ENCODE assay signal across 12 mouse cellular contexts in genomic region chr4:155064474-155064873, GRCm38 (mm10). TPM values are rescaled to one million over a fixed set of nuclear protein-coding genes. Genes with fewer than 3 reads are reported as not detected.
A peak's percentile ranks its signal among the peaks of the same experiment; 100 is the strongest.
DNase-seq lines count a peak whose midpoint lies in the region; ATAC-seq and TF ChIP-seq lines count a peak whose summit lies in the region.
"Had no signal": no experiment of that assay in that cellular context is flagged by ENCODE, and none has a peak within 500 bp of the region (broad histone marks: within the 10 kb centered on the region; RNA-seq: fewer than 3 reads in every experiment).

No protein-coding gene starts in this region.

- peaks cover 14% of the 10 kb centered on the region; the same call in 1 of the 2 replicates for H3K4me1 ChIP-seq in kidney, embryonic 14.5 days (ENCODE audit: control insufficient read depth, insufficient read depth, low read length)
- peaks cover 9% of the 10 kb centered on the region for H3K4me1 ChIP-seq in midbrain, postnatal 0 days (ENCODE audit: insufficient read depth, low read length)
- peaks cover 15% of the 10 kb centered on the region for H3K4me1 ChIP-seq in midbrain, embryonic 11.5 days (ENCODE audit: control insufficient read depth, insufficient read depth, low read length)
- H3K4me1 ChIP-seq in intestine, embryonic 14.5 days (replicated peaks; ENCODE audit: control insufficient read depth, insufficient read depth, low read length) = peaks cover 11% of the 10 kb centered on the region
- peaks cover 4% of the 10 kb centered on the region; the same call in 1 of the 2 replicates for H3K4me1 ChIP-seq in stomach, postnatal 0 days (replicated peaks; ENCODE audit: control insufficient read depth, insufficient read depth)

- H3K27ac ChIP-seq in kidney, embryonic 14.5 days (ENCODE audit: low read depth, low read length) = peak overlapping the region; percentile 79
- H3K27ac ChIP-seq in midbrain, postnatal 0 days (ENCODE audit: low read depth, low read length) = no peak overlapping the region
- H3K27ac ChIP-seq in midbrain, embryonic 11.5 days (ENCODE audit: low read depth, low read length) = no peak overlapping the region
- peak overlapping the region; percentile 84 for H3K27ac ChIP-seq in intestine, embryonic 14.5 days (ENCODE audit: low read depth)
- peak overlapping the region; percentile 88 for H3K27ac ChIP-seq in stomach, postnatal 0 days (replicated peaks)
- H3K27ac ChIP-seq: gastrocnemius, adult 2 months; midbrain, embryonic 15.5 days had no signal

- H3K4me3 ChIP-seq in kidney, embryonic 14.5 days (ENCODE audit: low read length) = no peak overlapping the region
- H3K4me3 ChIP-seq in midbrain, postnatal 0 days (ENCODE audit: low read depth, low read length) = no peak overlapping the region
- no peak overlapping the region for H3K4me3 ChIP-seq in midbrain, embryonic 11.5 days (ENCODE audit: low read depth, low read length)
- H3K4me3 ChIP-seq in intestine, embryonic 14.5 days (ENCODE audit: low read depth, low read length) = no peak overlapping the region
- H3K4me3 ChIP-seq in stomach, postnatal 0 days (ENCODE audit: low read depth, low read length) = no peak overlapping the region
- H3K4me3 ChIP-seq: gastrocnemius, adult 2 months; midbrain, embryonic 15.5 days had no signal

- DNase-seq in kidney, adult 18-20 months = no peak
- DNase-seq in midbrain, postnatal 0 days (ENCODE audit: low spot score) = no peak
- no peak for DNase-seq in midbrain, embryonic 11.5 days (ENCODE audit: low spot score, missing footprints)
- DNase-seq in intestine, embryonic 14.5 days (ENCODE audit: low spot score) = peak; percentile 69
- DNase-seq in stomach, postnatal 0 days (ENCODE audit: low spot score) = peak; percentile 77
- no peak for DNase-seq in adrenal gland, postnatal 10 days
- DNase-seq in urinary bladder, postnatal 14 days (ENCODE audit: low spot score) = no peak
- DNase-seq: gastrocnemius, adult 2 months; thymus, adult 18-20 months had no signal

- H3K27me3 ChIP-seq in kidney, embryonic 14.5 days (ENCODE audit: control insufficient read depth, insufficient read depth, low read length) = no peaks in the 10 kb centered on the region
- H3K27me3 ChIP-seq in midbrain, postnatal 0 days (ENCODE audit: insufficient read depth, low read length) = no peaks in the 10 kb centered on the region
- no peaks in the 10 kb centered on the region for H3K27me3 ChIP-seq in midbrain, embryonic 11.5 days (ENCODE audit: control insufficient read depth, insufficient read depth, low read length)
- H3K27me3 ChIP-seq in intestine, embryonic 14.5 days (replicated peaks; ENCODE audit: control insufficient read depth, insufficient read depth, low read length) = no peaks in the 10 kb centered on the region
- no peaks in the 10 kb centered on the region for H3K27me3 ChIP-seq in stomach, postnatal 0 days (ENCODE audit: control insufficient read depth, insufficient read depth, low read length)
- H3K27me3 ChIP-seq: midbrain, embryonic 15.5 days had no signal

- TF ChIP-seq CTCF in midbrain, postnatal 0 days (IDR thresholded peaks at IDR 0.05) = peak; percentile 42
- TF ChIP-seq CTCF in stomach, postnatal 0 days (IDR thresholded peaks at IDR 0.05; ENCODE audit: low read depth) = peak; percentile 59

- no peak for TF ChIP-seq EP300 in stomach, postnatal 0 days (optimal IDR thresholded peaks at IDR 0.05)

- no peak overlapping the region; the same call in 1 of the 2 replicates for H3K4me2 ChIP-seq in kidney, embryonic 14.5 days (replicated peaks; ENCODE audit: low read depth, low read length)
- no peak overlapping the region for H3K4me2 ChIP-seq in midbrain, postnatal 0 days (ENCODE audit: low read depth, low read length, poor library complexity, severe bottlenecking)
- no peak overlapping the region for H3K4me2 ChIP-seq in midbrain, embryonic 11.5 days
- H3K4me2 ChIP-seq in intestine, embryonic 14.5 days (ENCODE audit: low read length) = peak overlapping the region; percentile 32; the same call in 1 of the 2 replicates
- peak overlapping the region; percentile 34 for H3K4me2 ChIP-seq in stomach, postnatal 0 days (replicated peaks; ENCODE audit: low read depth)
- H3K4me2 ChIP-seq: midbrain, embryonic 15.5 days had no signal

- no peaks in the 10 kb centered on the region for H3K9me3 ChIP-seq in kidney, embryonic 14.5 days (ENCODE audit: control insufficient read depth, low read length)
- H3K9me3 ChIP-seq in midbrain, postnatal 0 days (ENCODE audit: low read length) = no peaks in the 10 kb centered on the region
- H3K9me3 ChIP-seq in midbrain, embryonic 11.5 days (ENCODE audit: control insufficient read depth, low read length) = no peaks in the 10 kb centered on the region
- H3K9me3 ChIP-seq in intestine, embryonic 14.5 days (ENCODE audit: control insufficient read depth, low read length) = no peaks in the 10 kb centered on the region
- H3K9me3 ChIP-seq in stomach, postnatal 0 days (ENCODE audit: control insufficient read depth, low read length) = no peaks in the 10 kb centered on the region
- H3K9me3 ChIP-seq: midbrain, embryonic 15.5 days had no signal

- no peak for ATAC-seq in kidney, embryonic 14.5 days (ENCODE audit: low FRiP score, low TSS enrichment)
- ATAC-seq in midbrain, postnatal 0 days (ENCODE audit: low FRiP score) = no peak
- no peak for ATAC-seq in midbrain, embryonic 11.5 days (ENCODE audit: low FRiP score)
- no peak for ATAC-seq in intestine, embryonic 14.5 days (replicated peaks; ENCODE audit: low FRiP score, low TSS enrichment, low read depth)
- no peak for ATAC-seq in stomach, postnatal 0 days (ENCODE audit: low FRiP score, low TSS enrichment)
- ATAC-seq: midbrain, embryonic 15.5 days had no signal

- H3K36me3 ChIP-seq in kidney, embryonic 14.5 days (ENCODE audit: control insufficient read depth, insufficient read depth, low read length) = peaks cover 12% of the 10 kb centered on the region
- H3K36me3 ChIP-seq in midbrain, postnatal 0 days (ENCODE audit: insufficient read depth, low read length) = peaks cover 10% of the 10 kb centered on the region; the same call in 1 of the 2 replicates
- H3K36me3 ChIP-seq in midbrain, embryonic 11.5 days (ENCODE audit: control insufficient read depth, insufficient read depth, low read length) = peaks cover 4% of the 10 kb centered on the region; the same call in 1 of the 2 replicates
- H3K36me3 ChIP-seq in intestine, embryonic 14.5 days (ENCODE audit: control insufficient read depth, insufficient read depth, low read length) = peaks cover 14% of the 10 kb centered on the region
- H3K36me3 ChIP-seq in stomach, postnatal 0 days (ENCODE audit: control insufficient read depth, insufficient read depth, low read length) = no peaks in the 10 kb centered on the region

- 75% methylated on average over 2 of the region's 2 CpGs for WGBS in kidney, embryonic 14.5 days
- 63% methylated on average over 2 of the region's 2 CpGs for WGBS in midbrain, postnatal 0 days
- 75% methylated on average over 2 of the region's 2 CpGs for WGBS in midbrain, embryonic 11.5 days
- 45% methylated on average over 2 of the region's 2 CpGs for WGBS in intestine, embryonic 14.5 days
- WGBS in stomach, postnatal 0 days = 44% methylated on average over 2 of the region's 2 CpGs

- H3K9ac ChIP-seq in kidney, embryonic 14.5 days (ENCODE audit: low read depth, low read length) = no peak overlapping the region
- H3K9ac ChIP-seq in midbrain, postnatal 0 days (replicated peaks; ENCODE audit: low read length, poor library complexity, severe bottlenecking) = no peak overlapping the region
- no peak overlapping the region for H3K9ac ChIP-seq in midbrain, embryonic 11.5 days (ENCODE audit: low read length)
- no peak overlapping the region for H3K9ac ChIP-seq in intestine, embryonic 14.5 days (ENCODE audit: low read length)
- no peak overlapping the region for H3K9ac ChIP-seq in stomach, postnatal 0 days (ENCODE audit: low read length)
- H3K9ac ChIP-seq: midbrain, embryonic 15.5 days had no signal

RNA-seq across cellular contexts. Expression of gene Pex10, which starts 2.3 kb away (rescaled TPM):
- 7.1 and 13.7 TPM in 2 replicates for polyA plus RNA-seq in kidney, embryonic 14.5 days (2014; fragmentation: Nextera tagmentation; extraction: Ambion mirVana)
- 12.2 and 14.0 TPM in 2 replicates for total RNA-seq in midbrain, postnatal 0 days (2014; rRNA removed)
- 15.2 and 15.7 TPM in 2 replicates for polyA plus RNA-seq in midbrain, postnatal 0 days (2015; fragmentation: Nextera tagmentation; extraction: Ambion mirVana)
- 8.2 and 9.7 TPM in 2 replicates for polyA plus RNA-seq in midbrain, embryonic 11.5 days (2014; fragmentation: Nextera tagmentation; extraction: Ambion mirVana)
- 6.5 and 8.9 TPM in 2 replicates for polyA plus RNA-seq in intestine, embryonic 14.5 days (2014; fragmentation: Nextera tagmentation; extraction: Ambion mirVana)
- polyA plus RNA-seq in stomach, postnatal 0 days (2015; fragmentation: Nextera tagmentation; extraction: Ambion mirVana) = 10.3 and 10.5 TPM in 2 replicates
- total RNA-seq in adrenal gland, postnatal 10 days (2021) = 10 to 100 TPM; 21.8 to 30.1 TPM

RNA-seq across cellular contexts. Expression of gene Plch2, which starts 7.9 kb away (rescaled TPM):
- 1.8 and 3.1 TPM in 2 replicates for polyA plus RNA-seq in kidney, embryonic 14.5 days (2014; fragmentation: Nextera tagmentation; extraction: Ambion mirVana)
- total RNA-seq in midbrain, postnatal 0 days (2014; rRNA removed) = 49.8 and 51.1 TPM in 2 replicates
- polyA plus RNA-seq in midbrain, postnatal 0 days (2015; fragmentation: Nextera tagmentation; extraction: Ambion mirVana) = 21.1 and 21.7 TPM in 2 replicates
- 0.81 and 0.85 TPM in 2 replicates for polyA plus RNA-seq in midbrain, embryonic 11.5 days (2014; fragmentation: Nextera tagmentation; extraction: Ambion mirVana)
- polyA plus RNA-seq in intestine, embryonic 14.5 days (2014; fragmentation: Nextera tagmentation; extraction: Ambion mirVana) = 12.8 and 13.3 TPM in 2 replicates
- 15.4 and 18.3 TPM in 2 replicates for polyA plus RNA-seq in stomach, postnatal 0 days (2015; fragmentation: Nextera tagmentation; extraction: Ambion mirVana)
- under 1 TPM; 0.27 to 0.79 TPM for total RNA-seq in adrenal gland, postnatal 10 days (2021)
- total RNA-seq: neutrophil, adult 5-6 weeks had no signal

RNA-seq across cellular contexts. Expression of gene Rer1, which starts 21.7 kb away (rescaled TPM):
- polyA plus RNA-seq in kidney, embryonic 14.5 days (2014; fragmentation: Nextera tagmentation; extraction: Ambion mirVana) = 167 and 180 TPM in 2 replicates
- total RNA-seq in midbrain, postnatal 0 days (2014; rRNA removed) = 91.4 and 104 TPM in 2 replicates
- 132 and 133 TPM in 2 replicates for polyA plus RNA-seq in midbrain, postnatal 0 days (2015; fragmentation: Nextera tagmentation; extraction: Ambion mirVana)
- polyA plus RNA-seq in midbrain, embryonic 11.5 days (2014; fragmentation: Nextera tagmentation; extraction: Ambion mirVana) = 152 and 162 TPM in 2 replicates
- 188 and 191 TPM in 2 replicates for polyA plus RNA-seq in intestine, embryonic 14.5 days (2014; fragmentation: Nextera tagmentation; extraction: Ambion mirVana)
- polyA plus RNA-seq in stomach, postnatal 0 days (2015; fragmentation: Nextera tagmentation; extraction: Ambion mirVana) = 182 and 185 TPM in 2 replicates
- 10 to 100 TPM; 91.2 to 93.1 TPM for total RNA-seq in adrenal gland, postnatal 10 days (2021)

RNA-seq across cellular contexts. Expression of gene Morn1, which starts 21.9 kb away (rescaled TPM):
- 5.8 and 6.9 TPM in 2 replicates for polyA plus RNA-seq in kidney, embryonic 14.5 days (2014; fragmentation: Nextera tagmentation; extraction: Ambion mirVana)
- 3.3 and 8.5 TPM in 2 replicates for total RNA-seq in midbrain, postnatal 0 days (2014; rRNA removed)
- polyA plus RNA-seq in midbrain, postnatal 0 days (2015; fragmentation: Nextera tagmentation; extraction: Ambion mirVana) = 8.6 and 8.9 TPM in 2 replicates
- 4.1 and 5.1 TPM in 2 replicates for polyA plus RNA-seq in midbrain, embryonic 11.5 days (2014; fragmentation: Nextera tagmentation; extraction: Ambion mirVana)
- polyA plus RNA-seq in intestine, embryonic 14.5 days (2014; fragmentation: Nextera tagmentation; extraction: Ambion mirVana) = 3.8 and 5.5 TPM in 2 replicates
- polyA plus RNA-seq in stomach, postnatal 0 days (2015; fragmentation: Nextera tagmentation; extraction: Ambion mirVana) = 3.2 and 3.6 TPM in 2 replicates
- 10 to 100 TPM in 1 of 2 experiments, 1 to 10 TPM in 1; 7.0 to 11.2 TPM for total RNA-seq in adrenal gland, postnatal 10 days (2021)

Comparison
In these comparisons a context has a peak if more than half of its experiments do, and no peak if none do; other contexts are left out.
1. H3K27ac ChIP-seq: peak in kidney, embryonic 14.5 days (single experiment), intestine, embryonic 14.5 days (single experiment) and stomach, postnatal 0 days (single experiment); none in midbrain, postnatal 0 days (single experiment) and midbrain, embryonic 11.5 days (single experiment).
2. H3K4me2 ChIP-seq: peak in intestine, embryonic 14.5 days (single experiment) and stomach, postnatal 0 days (single experiment); none in kidney, embryonic 14.5 days (single experiment), midbrain, postnatal 0 days (single experiment) and midbrain, embryonic 11.5 days (single experiment).
3. DNase-seq: peak in intestine, embryonic 14.5 days (single experiment) and stomach, postnatal 0 days (single experiment); none in kidney, adult 18-20 months (single experiment), midbrain, postnatal 0 days (single experiment), midbrain, embryonic 11.5 days (single experiment), adrenal gland, postnatal 10 days (single experiment) and urinary bladder, postnatal 14 days (single experiment).